Mouse (Mus musculus) adrenal gland, adult 8-10 months (tissue): ENCODE measurements around the gene Mroh9. TPM values are rescaled to one million over a fixed set of nuclear protein-coding genes. Genes with fewer than 3 reads are reported as not detected.

ENCODE experiments used
- total RNA-seq, 4 experiments: library from RNA; stranded (reverse); gene quantifications; 2 replicates each; pipeline ENCODE4 v1.2.4; 2022

Mroh9 gene
- total RNA-seq, 4 experiments from 2014 or later, result not detected

Other genes starting within 250 kb of the Mroh9 start
- 100 to 1,000 TPM in 2 of 4 experiments, 10 to 100 TPM in 2; 36.8 to 391 (median 229) TPM for gene Fmo1, start 219.1 kb downstream of the Mroh9 start, total RNA-seq
- 10 to 100 TPM; 45.3 to 71.8 (median 66.9) TPM for gene Fmo2, start 186.9 kb downstream of the Mroh9 start, total RNA-seq
- not detected for gene Fmo6, start 148.2 kb downstream of the Mroh9 start, total RNA-seq
- gene Fmo3, start 101.1 kb downstream of the Mroh9 start, total RNA-seq, result under 1 TPM in 3 of 4 experiments, not detected in 1; 0.20 to 0.31 (median 0.24) TPM
- gene Prrx1, start 228.0 kb upstream of the Mroh9 start, total RNA-seq, result 10 to 100 TPM in 1 of 4 experiments, 1 to 10 TPM in 3; 6.5 to 13.1 (median 8.4) TPM